Mouse (Mus musculus): ENCODE results near the gene Rrad.

The Rrad gene

DNA sequence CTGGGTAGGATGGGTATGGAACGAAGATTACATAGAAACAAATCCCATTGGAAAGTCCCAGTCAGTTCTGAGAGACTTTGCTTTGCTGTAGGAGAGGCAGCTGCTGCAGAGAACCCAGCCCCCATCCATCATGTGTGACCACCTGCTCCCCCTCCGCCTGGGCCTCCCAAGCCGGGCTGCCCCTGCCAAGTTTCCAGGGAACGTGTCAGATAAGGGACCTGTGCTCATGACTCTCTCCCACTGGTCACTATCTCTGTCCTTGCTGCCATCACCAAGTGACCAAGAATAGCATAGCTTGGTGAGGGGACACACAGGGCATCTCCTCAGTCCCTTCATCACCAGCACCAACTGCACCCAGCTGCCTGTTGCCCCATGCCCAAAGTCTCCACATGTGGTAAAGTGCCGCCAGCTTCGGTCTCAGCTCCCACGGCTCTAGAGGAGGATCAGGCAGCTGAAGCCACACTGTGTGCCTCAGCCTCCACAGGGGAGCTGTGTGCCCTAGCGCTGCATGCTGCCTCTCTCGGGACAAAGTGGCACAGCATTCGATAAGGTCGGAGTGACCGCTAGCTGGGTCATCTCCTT lies 20.9 kb downstream of the Rrad start:
- no peak for DNase-seq

DNA sequence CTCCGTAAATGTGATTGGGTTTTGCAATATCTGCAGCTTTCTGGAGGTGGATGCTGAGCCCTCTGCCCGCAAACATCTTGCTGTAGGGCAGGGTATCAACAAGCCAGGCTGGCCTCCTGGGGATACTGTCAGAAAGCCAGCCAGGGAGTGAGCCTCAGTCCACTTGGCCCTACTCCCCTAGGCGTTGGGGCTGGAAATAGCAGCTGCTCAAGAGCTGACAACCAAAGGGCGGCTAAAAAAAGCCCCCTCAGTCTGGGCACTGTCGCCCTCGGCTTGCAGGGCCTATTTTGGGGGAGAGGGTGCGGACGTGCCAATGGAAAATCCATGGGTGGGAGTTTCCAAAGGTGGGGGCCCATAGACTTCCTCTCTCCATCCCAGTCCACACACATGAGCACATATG lies 21.9 kb downstream of the Rrad start:
- DNase-seq: no peak

DNA sequence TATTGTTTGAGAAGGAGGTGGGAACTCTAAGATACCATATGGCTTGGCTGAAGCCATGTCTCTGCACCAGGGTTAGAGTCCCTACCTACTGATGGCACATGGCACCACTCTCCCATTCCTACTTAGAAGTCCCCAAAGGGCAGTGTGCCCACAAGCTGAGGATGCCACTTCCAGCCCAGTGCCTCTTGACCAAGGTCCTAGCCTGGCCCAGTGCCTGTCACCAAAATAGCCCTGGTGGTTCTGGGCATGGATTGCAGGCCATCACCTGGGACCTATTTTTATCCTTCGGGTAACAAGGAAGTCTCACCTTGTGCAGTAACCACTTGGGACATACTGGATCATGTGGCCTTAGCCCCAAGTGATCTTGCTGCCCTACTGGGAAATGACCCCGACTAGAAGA lies 23.2 kb downstream of the Rrad start:
- no peak for DNase-seq

DNA sequence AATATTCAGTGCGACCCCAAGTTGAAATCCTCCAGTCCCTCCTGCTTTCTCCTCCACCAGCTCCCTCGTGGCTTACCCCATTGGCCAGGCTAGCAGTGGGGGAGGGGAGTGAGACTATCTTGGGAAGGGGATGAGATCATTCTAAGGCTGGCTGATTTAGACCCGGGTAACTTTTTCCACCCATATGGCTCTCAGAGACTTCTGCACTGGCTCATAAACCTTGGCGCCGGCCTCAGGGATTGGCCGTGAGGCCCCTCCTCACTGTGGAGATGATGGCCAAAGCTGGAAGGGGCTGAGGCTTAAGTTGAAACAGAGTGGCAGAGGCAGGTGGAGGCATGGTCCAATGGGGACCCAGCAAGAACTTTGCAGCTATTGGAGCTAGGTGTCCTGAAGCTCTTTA lies 24.8 kb downstream of the Rrad start:
- DNase-seq: no peak

DNA sequence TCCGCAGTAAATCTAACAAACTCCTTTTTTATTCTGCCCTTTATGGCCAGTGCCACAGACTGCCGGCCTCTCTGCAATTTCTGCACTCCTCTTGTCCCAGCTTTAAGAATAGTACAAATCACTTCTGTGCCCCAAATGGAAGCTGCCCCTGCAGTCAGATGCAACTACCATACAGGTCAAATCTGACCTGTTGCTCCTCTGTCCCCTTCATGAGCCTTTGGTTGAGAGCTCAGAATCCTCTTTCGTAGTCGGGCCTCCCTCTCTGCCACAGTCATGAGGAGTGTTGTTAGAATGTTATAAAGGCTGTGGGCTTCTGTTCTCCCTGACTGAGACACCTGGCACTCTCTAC lies 27.9 kb downstream of the Rrad start:
- no peak for DNase-seq

DNA sequence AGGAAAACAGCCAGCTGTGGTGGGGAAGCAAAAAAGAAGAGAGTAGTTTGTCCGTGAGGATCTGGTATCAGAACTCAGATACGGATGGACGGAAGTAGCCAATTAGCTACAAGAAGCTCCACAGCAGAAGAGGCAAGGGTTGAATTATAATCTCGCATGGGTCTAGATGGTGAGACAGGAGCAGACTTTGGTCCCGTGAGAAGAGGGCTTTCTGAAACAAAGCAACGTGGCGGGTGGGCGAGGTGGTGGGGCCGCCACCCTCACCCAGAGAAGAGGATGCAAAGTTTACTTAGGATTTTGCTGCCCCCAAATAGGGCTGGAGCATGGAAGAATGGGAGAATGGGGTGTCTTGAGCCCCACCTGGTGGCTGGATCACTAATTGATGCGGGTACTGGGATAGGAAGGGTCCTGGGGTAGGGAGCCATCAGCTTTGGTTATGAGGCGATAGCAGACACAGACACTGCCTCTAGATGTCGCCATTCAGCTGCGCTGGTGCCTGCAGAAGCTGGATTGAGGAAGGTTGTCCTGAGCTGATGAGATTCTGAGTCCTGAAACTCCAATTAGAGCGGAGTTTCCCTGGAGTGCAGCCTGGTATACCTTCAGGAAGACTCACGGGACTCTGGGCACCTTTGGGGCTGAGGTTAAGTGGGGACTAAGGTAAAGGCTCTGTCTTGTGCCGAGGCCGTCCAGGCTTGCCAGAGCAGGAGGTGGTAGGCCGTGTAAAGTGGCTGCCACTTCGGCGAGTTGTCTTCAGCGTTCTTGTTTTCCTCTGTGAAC lies 28.5 kb downstream of the Rrad start:
- peak; percentile 70 for DNase-seq

DNA sequence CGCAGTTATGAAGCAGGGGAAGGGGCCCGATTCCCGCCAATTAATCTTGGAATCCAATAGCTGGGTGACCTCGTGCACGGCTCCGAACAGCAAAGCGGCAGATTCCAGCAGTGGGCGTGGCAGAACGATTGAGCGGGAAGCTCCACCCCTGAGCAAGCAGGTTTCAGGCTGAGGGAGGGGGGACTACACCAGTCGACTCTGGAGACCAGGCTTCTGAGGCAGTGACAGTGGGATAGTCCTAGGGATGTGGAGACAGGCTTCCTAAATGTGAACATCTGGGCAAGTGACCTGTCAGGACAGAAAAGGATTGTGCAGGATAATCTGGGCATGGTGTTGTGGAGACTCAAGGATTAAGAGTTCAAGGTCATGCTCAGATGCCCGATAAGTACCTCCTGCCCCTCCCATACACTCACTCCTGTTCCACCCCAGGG lies 29.2 kb downstream of the Rrad start:
- DNase-seq: no peak

DNA sequence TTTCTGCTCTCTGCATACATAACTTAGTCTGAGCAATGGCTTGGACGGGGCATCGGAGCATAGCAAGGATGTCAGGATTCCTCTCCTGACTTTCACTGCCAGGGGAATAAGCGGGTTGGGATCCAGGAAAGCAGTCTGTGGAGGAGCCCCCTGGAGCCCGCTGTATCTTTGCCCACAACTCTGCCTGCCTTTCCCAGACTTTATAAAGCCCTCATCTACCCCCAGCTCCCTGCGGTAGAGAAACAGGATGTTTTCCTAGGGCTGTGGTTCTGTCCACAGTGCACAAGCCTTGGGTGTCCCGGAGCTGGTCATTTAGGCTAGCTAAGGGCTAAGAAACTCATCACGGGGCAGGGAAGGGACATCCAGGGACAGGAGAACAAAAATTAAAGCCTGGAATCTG lies 29.7 kb downstream of the Rrad start:
- no peak for DNase-seq

DNA sequence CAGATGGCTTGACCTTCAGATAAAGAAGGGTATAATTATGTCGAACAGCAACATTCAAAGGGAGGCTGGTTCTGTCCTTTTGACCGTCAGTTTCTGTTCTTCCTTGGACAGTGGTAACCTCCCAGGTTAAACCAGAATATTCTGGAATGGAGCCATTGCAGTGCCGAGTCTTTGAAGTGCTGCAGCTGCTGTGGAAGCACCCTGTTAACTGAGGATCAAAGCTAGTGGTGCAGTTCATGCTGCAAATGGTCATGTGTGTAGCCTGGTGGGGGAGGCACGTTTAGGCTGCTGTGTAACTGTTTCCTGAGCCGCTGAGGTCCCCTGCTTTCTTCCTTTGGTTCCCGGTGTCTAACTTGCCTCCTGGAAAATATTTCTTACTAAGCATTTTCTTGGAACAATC lies 32.6 kb downstream of the Rrad start:
- no peak for DNase-seq

DNA sequence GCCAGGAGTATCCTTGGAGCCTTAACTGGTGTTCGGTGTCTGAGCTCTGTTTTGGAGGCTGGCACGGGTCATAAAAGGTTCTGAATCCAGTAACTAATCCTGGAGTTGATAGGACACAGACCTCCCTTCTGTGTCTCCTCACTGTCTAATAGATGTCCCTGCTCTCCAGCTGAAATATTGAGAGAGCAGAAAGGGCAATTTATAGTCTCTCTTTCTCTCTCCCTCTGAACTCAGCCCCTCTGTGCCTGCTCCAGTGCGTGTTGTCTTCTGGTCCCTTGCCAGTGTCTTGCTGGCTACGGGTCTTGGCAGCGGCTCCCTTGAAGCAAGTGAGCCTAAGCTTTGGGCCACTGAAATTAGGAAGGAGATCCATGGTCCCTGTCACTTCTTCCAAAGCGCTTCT lies 33.5 kb downstream of the Rrad start:
- no peak for DNase-seq

DNA sequence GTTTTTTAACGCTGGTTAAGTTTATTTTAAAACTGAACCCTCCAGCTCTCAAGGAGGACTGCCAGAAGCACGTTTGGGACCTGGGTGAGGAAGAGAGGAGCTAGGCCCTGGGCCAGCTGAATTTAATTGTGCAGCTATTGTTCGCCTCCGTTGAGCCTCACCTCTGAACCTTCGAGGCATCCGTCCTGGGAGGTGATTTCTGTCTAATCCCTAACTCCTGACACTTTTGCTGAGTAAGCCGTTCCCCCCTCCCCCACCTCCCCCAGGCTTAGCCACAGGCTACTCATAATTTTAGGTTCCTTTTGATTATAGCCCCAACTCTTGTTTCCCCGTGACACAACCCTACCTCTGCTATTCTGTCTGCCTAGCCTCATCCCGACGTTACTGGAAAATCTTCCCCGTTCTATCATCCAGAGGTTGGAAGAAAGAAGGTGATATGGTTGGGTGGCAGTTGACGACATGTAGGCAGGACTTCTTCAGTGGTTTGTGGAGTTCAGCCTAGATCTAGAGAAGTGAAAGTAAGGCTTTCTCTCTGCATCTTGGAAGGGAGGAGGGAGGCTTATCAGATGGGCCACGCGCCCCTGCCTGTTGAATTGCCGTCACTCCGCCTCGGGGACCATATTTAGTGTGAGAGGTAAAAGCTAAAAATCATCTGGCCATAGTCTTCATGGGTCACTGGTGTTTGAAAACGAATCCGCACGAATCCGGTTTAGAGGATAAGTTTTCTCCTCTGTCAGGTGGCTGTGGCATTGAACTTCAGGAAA lies 35.2 kb downstream of the Rrad start:
- no peak for DNase-seq

DNA sequence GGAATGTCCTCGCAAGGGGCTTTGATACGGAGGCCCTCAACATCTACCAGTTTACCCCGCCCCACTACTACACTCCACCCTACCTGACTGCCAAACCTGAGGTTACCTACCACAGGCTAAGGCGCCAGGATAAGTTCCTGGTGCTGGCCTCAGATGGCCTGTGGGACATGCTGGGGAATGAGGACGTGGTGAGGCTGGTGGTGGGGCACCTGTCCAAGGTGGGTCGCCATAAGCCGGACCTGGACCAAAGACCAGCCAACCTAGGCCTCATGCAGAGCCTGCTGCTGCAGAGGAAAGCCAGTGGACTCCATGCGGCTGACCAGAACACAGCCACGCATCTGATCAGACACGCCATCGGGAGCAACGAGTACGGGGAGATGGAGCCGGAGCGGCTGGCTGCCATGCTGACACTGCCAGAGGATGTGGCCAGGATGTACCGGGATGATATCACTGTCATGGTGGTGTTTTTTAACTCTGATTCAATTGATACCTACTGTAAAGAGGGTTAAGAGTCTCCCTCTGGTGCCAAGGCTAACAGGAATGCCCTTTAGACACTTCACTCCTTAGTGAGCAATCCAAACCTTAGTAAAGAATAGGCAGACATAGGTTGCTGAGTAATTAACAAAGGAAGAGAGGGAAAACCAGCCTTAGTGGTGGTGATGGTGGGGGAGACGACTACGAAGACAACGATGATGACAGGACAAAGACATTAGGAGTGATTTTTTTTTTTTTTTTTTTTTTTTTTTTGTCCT lies 36.3 kb downstream of the Rrad start:
- no peak for DNase-seq

DNA sequence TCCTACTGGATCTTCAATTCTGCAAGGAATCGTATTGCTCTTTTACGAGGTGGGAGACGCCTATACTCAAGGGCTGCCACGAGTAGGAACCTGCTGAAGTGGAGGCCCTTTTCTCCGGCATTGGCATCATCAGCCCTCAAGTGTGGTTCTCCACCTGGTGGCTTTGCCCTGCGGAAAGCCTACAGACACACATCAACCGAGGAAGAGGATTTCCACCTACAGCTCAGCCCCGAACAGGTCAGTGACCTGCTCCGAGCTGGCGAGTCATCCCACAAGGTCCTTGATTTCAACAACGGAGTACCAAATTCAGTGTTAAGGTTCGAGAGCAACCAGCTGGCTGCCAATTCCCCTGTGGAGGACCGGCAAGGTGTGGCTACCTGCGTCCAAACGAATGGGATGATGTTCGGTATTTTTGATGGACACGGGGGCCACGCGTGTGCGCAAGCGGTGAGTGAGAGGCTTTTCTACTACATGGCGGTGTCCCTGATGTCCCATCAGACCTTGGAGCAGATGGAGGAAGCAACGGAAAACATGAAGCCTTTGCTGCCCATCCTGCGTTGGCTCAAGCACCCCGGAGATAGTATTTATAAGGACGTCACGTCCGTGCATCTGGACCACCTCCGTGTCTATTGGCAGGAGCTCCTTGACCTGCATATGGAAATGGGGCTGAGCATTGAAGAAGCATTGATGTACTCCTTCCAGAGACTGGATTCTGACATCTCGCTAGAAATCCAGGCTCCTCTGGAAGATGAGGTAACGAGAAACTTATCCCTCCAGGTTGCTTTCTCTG lies 37.4 kb downstream of the Rrad start:
- no peak for DNase-seq

DNA sequence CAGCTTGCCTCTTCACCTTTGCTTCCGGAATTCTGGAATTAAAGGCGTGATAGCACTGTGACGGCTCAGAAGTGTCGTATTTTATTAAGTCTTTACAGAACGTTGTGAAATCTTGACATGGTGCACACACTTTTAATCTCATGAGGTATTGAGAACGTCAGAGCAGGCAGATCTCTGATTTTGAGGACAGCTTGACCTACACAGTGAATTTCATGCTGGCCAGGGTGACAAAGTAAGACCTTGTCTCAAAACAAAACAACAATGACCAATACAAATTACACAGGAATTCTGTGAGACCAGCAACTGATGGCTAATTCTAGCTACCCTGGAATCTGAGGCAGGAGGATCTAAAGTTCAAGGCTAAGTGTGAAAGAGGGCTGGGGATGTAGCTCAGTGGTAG lies 38.6 kb downstream of the Rrad start:
- no peak for DNase-seq

DNA sequence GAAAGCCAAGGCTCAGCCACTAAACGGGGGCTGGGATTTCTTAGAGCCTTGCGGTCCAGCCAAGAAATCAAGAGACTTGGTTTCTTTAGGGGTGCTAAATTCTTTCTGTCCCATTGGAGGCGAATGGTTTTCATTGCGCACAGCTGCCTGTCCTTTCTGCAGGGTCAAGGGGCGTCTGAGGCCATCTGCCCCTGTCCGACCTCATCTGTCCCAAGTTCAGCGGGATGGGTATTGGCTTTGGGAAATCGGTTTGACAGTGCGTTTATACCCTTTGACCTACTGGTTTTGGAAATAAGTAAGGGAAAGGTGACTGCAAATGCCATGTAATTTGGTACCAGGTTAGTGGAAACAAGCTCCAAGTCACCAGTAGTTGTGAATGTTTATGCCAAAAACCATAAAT lies 39.3 kb downstream of the Rrad start:
- no peak for DNase-seq

DNA sequence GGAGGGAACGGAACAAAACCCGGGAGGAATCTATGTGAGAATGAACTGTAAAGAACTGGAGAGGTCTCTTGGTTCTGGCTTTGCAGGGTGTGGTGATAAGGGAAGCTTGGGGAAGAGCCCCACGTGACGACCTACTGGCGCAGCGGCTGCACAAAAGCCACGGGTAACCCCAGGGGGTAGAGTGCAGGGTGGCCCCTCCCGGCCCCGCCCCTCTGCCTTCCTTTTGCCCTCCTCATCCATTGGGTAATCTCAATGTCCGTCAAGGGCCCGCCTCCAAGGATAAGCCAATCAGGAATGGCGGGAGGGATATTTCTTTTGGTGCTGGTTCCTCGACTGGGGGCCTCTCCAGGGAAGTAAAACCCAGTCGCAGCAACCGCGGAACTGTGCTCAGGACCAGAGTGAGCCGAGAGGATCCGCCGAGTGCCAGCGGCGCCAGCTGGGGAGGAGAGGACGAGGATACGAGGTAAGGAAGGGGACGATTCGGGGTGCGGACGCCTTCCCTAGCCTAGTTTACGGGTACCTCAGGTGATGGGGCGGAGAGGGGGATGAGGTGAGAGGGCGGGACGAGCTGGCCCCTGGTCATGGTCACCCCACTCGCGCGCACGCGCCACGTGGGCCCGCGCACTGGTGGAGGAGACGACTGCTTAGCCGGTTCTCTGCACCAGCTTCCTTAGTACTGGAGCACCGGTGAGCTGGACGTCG lies 39.8 kb downstream of the Rrad start, which contains the start of gene Pdp2:
Gene Pdp2, plus strand, starts transcription at position 319 of the 702 bp plus-strand sequence.
- peak; percentile 93 for DNase-seq

DNA sequence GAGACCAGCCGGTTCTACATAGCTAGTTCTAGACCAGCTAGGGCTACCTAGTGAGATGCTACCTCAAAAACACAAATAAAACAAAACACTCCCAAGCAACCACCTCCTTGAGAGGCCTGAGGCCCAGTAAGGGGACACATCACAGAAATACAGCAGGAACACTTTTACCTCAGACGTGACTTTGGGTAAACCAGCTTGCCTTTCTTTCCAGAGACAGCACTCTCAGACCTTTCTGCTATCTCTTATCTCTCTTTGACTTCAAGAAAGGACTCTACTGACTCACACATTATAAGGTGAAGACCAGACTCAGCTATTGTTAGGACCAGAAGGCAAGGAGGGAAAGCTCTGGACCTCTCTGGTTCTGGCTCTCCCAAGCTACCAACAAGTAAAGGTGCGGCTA lies 40.8 kb downstream of the Rrad start:
- DNase-seq: no peak

DNA sequence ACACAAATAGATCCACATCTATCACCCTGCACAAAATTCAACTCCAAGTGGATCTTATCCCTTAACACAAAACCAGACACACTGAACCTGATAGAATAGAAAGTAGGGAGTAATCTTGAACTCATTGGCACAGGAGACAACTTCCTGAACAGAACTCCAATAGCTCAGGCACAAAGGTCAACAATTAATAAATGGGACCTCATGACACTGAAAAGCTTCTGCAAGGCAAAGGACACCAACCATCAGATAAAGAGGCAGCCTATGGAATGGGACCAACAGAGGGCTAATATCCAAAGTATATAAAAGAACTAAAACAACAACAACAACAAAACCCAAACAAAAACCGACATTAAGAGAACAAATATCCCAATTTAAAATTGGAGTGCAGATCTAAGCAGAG lies 46.6 kb downstream of the Rrad start:
- no peak for DNase-seq
